Mouse (Mus musculus): ENCODE results near the gene Srcin1. TPM values are rescaled to one million over a fixed set of nuclear protein-coding genes. Genes with fewer than 3 reads are reported as not detected.

The Srcin1 gene
- total and polyA plus RNA-seq, 2 experiments from 2014 or later = not detected

- Histone ChIP-seq H3K4me2 (ENCODE audit: low read depth, low read length) (no peak overlapping the region), H3K4me1 (ENCODE audit: control insufficient read depth, insufficient read depth) (no peaks in the 10 kb centered on the region), H3K27me3 (ENCODE audit: control insufficient read depth, insufficient read depth, low read length) (peaks cover 30% of the 10 kb centered on the region), H3K9ac (replicated peaks; ENCODE audit: low read depth, low read length) (no peak overlapping the region), H3K4me3 (ENCODE audit: low read depth, low read length) (no peak overlapping the region), H3K36me3 (replicated peaks; ENCODE audit: control insufficient read depth, insufficient read depth, low read length) (no peaks in the 10 kb centered on the region), H3K27ac (ENCODE audit: low read depth) (no peak overlapping the region), H3K9me3 (replicated peaks; ENCODE audit: control insufficient read depth, low read length) (no peaks in the 10 kb centered on the region)
- TF ChIP-seq CTCF (IDR thresholded peaks at IDR 0.05; ENCODE audit: low read depth) = no peak
- TF ChIP-seq EP300 (IDR thresholded peaks at IDR 0.05; ENCODE audit: low read depth) = no peak
- WGBS = 51% methylated on average over 11 of the region's 11 CpGs
- DNase-seq (ENCODE audit: low spot score) (no peak), ATAC-seq (ENCODE audit: insufficient read depth, low read depth) (no peak)
These were observed 42.4 kb upstream of the Srcin1 start for GRCm38 (mm10) chr11:97618368-97618767.

GRCm38 (mm10) chr11:97615276-97615675, 39.3 kb upstream of the Srcin1 start:
- 69% methylated on average over 4 of the region's 4 CpGs for WGBS
- no peak overlapping the region for H3K9ac ChIP-seq (replicated peaks; ENCODE audit: low read depth, low read length)
- ATAC-seq (ENCODE audit: insufficient read depth, low read depth) = no peak
- no peak for DNase-seq (ENCODE audit: low spot score)
- no peak overlapping the region for H3K4me2 ChIP-seq (ENCODE audit: low read depth, low read length)
- H3K4me1 ChIP-seq (ENCODE audit: control insufficient read depth, insufficient read depth) = no peaks in the 10 kb centered on the region
- no peak for TF ChIP-seq CTCF (IDR thresholded peaks at IDR 0.05; ENCODE audit: low read depth)
- no peak for TF ChIP-seq EP300 (IDR thresholded peaks at IDR 0.05; ENCODE audit: low read depth)
- H3K27ac ChIP-seq (ENCODE audit: low read depth) = no peak overlapping the region
- H3K9me3 ChIP-seq (replicated peaks; ENCODE audit: control insufficient read depth, low read length) = no peaks in the 10 kb centered on the region
- no peaks in the 10 kb centered on the region for H3K36me3 ChIP-seq (replicated peaks; ENCODE audit: control insufficient read depth, insufficient read depth, low read length)
- H3K4me3 ChIP-seq (ENCODE audit: low read depth, low read length) = no peak overlapping the region
- H3K27me3 ChIP-seq (ENCODE audit: control insufficient read depth, insufficient read depth, low read length) = peaks cover 27% of the 10 kb centered on the region

GRCm38 (mm10) chr11:97611076-97611475, 35.1 kb upstream of the Srcin1 start:
- no peaks in the 10 kb centered on the region for H3K9me3 ChIP-seq (replicated peaks; ENCODE audit: control insufficient read depth, low read length)
- no peak overlapping the region for H3K4me3 ChIP-seq (ENCODE audit: low read depth, low read length)
- H3K27me3 ChIP-seq (ENCODE audit: control insufficient read depth, insufficient read depth, low read length) = 0 out of 2 replicates have a peak, but pooled peaks cover 13% of the 10 kb centered on the region
- H3K4me2 ChIP-seq (ENCODE audit: low read depth, low read length) = no peak overlapping the region
- no peak overlapping the region for H3K27ac ChIP-seq (ENCODE audit: low read depth)
- no peaks in the 10 kb centered on the region for H3K4me1 ChIP-seq (ENCODE audit: control insufficient read depth, insufficient read depth)
- no peak overlapping the region for H3K9ac ChIP-seq (replicated peaks; ENCODE audit: low read depth, low read length)
- TF ChIP-seq EP300 (IDR thresholded peaks at IDR 0.05; ENCODE audit: low read depth) = no peak
- TF ChIP-seq CTCF (IDR thresholded peaks at IDR 0.05; ENCODE audit: low read depth) = no peak
- ATAC-seq (ENCODE audit: insufficient read depth, low read depth) = no peak
- H3K36me3 ChIP-seq (replicated peaks; ENCODE audit: control insufficient read depth, insufficient read depth, low read length) = no peaks in the 10 kb centered on the region
- 46% methylated on average over 8 of the region's 8 CpGs for WGBS
- no peak for DNase-seq (ENCODE audit: low spot score)

- Histone ChIP-seq H3K9me3 (replicated peaks; ENCODE audit: control insufficient read depth, low read length) (no peaks in the 10 kb centered on the region), H3K27ac (ENCODE audit: low read depth) (no peak overlapping the region), H3K4me2 (ENCODE audit: low read depth, low read length) (no peak overlapping the region), H3K4me1 (ENCODE audit: control insufficient read depth, insufficient read depth) (no peaks in the 10 kb centered on the region), H3K27me3 (ENCODE audit: control insufficient read depth, insufficient read depth, low read length) (peaks cover 21% of the 10 kb centered on the region; the same call in 1 of the 2 replicates), H3K9ac (replicated peaks; ENCODE audit: low read depth, low read length) (no peak overlapping the region), H3K36me3 (replicated peaks; ENCODE audit: control insufficient read depth, insufficient read depth, low read length) (no peaks in the 10 kb centered on the region), H3K4me3 (ENCODE audit: low read depth, low read length) (no peak overlapping the region)
- TF ChIP-seq CTCF (IDR thresholded peaks at IDR 0.05; ENCODE audit: low read depth) = no peak
- no peak for TF ChIP-seq EP300 (IDR thresholded peaks at IDR 0.05; ENCODE audit: low read depth)
- 86% methylated on average over 13 of the region's 13 CpGs for WGBS
- DNase-seq (ENCODE audit: low spot score) (no peak), ATAC-seq (ENCODE audit: insufficient read depth, low read depth) (no peak)
These were observed 33.8 kb upstream of the Srcin1 start for GRCm38 (mm10) chr11:97609743-97610142.

- H3K27me3 ChIP-seq (ENCODE audit: control insufficient read depth, insufficient read depth, low read length) = peaks cover 23% of the 10 kb centered on the region; the same call in 1 of the 2 replicates
- DNase-seq (ENCODE audit: low spot score) = no peak
- H3K4me1 ChIP-seq (ENCODE audit: control insufficient read depth, insufficient read depth) = no peaks in the 10 kb centered on the region
- no peaks in the 10 kb centered on the region for H3K9me3 ChIP-seq (replicated peaks; ENCODE audit: control insufficient read depth, low read length)
- H3K9ac ChIP-seq (replicated peaks; ENCODE audit: low read depth, low read length) = no peak overlapping the region
- no peak overlapping the region for H3K4me3 ChIP-seq (ENCODE audit: low read depth, low read length)
- TF ChIP-seq CTCF (IDR thresholded peaks at IDR 0.05; ENCODE audit: low read depth) (no peak), EP300 (IDR thresholded peaks at IDR 0.05; ENCODE audit: low read depth) (no peak)
- ATAC-seq (ENCODE audit: insufficient read depth, low read depth) = no peak
- WGBS = 53% methylated on average over 4 of the region's 4 CpGs
- no peaks in the 10 kb centered on the region for H3K36me3 ChIP-seq (replicated peaks; ENCODE audit: control insufficient read depth, insufficient read depth, low read length)
- no peak overlapping the region for H3K27ac ChIP-seq (ENCODE audit: low read depth)
- H3K4me2 ChIP-seq (ENCODE audit: low read depth, low read length) = no peak overlapping the region
These were observed 32.9 kb upstream of the Srcin1 start for GRCm38 (mm10) chr11:97608933-97609332.

- WGBS = 94% methylated on average over 8 of the region's 8 CpGs
- Histone ChIP-seq H3K27me3 (ENCODE audit: control insufficient read depth, insufficient read depth, low read length) (peaks cover 26% of the 10 kb centered on the region; the same call in 1 of the 2 replicates), H3K9me3 (replicated peaks; ENCODE audit: control insufficient read depth, low read length) (no peaks in the 10 kb centered on the region), H3K27ac (ENCODE audit: low read depth) (no peak overlapping the region), H3K36me3 (replicated peaks; ENCODE audit: control insufficient read depth, insufficient read depth, low read length) (no peaks in the 10 kb centered on the region), H3K4me3 (ENCODE audit: low read depth, low read length) (no peak overlapping the region), H3K4me1 (ENCODE audit: control insufficient read depth, insufficient read depth) (no peaks in the 10 kb centered on the region), H3K4me2 (ENCODE audit: low read depth, low read length) (no peak overlapping the region), H3K9ac (replicated peaks; ENCODE audit: low read depth, low read length) (no peak overlapping the region)
- ATAC-seq (ENCODE audit: insufficient read depth, low read depth) (no peak), DNase-seq (ENCODE audit: low spot score) (no peak)
- TF ChIP-seq EP300 (IDR thresholded peaks at IDR 0.05; ENCODE audit: low read depth) (no peak), CTCF (IDR thresholded peaks at IDR 0.05; ENCODE audit: low read depth) (no peak)
These were observed 31.2 kb upstream of the Srcin1 start for GRCm38 (mm10) chr11:97607056-97607725.

Data from heart, postnatal 0 days (tissue).